Mouse (Mus musculus): ENCODE measurements at regions not wholly inside any gene's neighbourhood (a gene's known extent, or its start where the extent isn't known, plus 50 kb on each side); places are given as distances from the start of the nearest gene placed in this dataset.
A peak's percentile ranks its signal among the peaks of the same experiment; 100 is the strongest.

GRCm38 (mm10) chr13:35380224-35381009 lies 279.2 kb upstream of the Cdyl start:
- peak; percentile 69 for ATAC-seq (ENCODE audit: poor library complexity, severe bottlenecking)

DNA sequence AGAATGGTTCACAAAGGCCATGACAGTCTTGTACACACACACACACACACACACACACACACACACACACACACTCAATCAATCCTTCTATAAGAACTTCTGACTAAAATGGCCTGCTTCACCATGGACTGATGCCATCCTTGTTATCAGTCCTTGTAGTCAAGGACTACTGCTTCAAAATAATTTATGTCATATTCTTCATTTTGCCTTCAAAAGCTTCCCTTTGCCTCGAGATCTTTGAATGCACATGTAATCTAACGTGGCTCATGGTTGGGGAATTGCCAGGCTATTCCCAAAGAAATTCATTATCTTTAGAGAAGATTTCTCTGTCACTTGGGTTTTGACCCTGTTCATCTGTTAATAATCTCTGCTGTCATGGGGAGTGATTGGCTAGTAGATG lies 278.0 kb upstream of the Cdyl start:
- ATAC-seq (ENCODE audit: poor library complexity, severe bottlenecking) = no peak

DNA sequence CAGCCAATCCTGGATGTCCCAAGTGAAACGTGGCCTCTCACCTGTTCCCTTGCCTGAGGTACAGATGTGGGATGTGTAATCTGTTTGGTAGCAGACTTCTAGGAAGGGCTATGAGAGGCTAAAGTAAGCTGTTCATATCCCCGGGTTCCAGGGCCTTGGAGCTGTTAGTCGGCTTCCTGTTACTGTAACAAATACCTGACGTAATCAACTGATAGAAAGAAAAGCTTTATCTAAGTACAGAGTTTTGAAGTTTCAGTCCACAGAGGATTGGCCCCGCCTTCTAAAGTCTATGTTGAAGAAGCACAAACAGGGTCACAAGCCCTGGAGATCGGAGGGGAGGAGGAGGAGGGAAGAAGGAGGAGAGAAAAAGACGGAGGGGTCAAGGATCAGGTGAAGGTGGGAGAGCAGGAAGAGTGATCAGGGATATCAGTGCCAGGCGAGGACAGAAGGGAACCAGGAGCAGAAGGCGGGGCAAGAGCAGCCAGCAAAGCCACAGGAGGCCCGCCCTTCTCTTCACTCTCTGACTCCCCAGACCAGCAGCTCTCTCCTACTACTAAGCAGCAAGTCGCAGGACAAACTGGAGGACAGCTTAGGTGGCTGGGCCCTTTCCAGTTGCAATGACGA lies 276.5 kb upstream of the Cdyl start:
- peak; percentile 50; the same call in 1 of the 2 replicates for ATAC-seq (ENCODE audit: poor library complexity, severe bottlenecking)

- ATAC-seq (ENCODE audit: poor library complexity, severe bottlenecking) = no peak
Measured at GRCm38 (mm10) chr13:35383624-35384018, 276.0 kb upstream of the Cdyl start.

DNA sequence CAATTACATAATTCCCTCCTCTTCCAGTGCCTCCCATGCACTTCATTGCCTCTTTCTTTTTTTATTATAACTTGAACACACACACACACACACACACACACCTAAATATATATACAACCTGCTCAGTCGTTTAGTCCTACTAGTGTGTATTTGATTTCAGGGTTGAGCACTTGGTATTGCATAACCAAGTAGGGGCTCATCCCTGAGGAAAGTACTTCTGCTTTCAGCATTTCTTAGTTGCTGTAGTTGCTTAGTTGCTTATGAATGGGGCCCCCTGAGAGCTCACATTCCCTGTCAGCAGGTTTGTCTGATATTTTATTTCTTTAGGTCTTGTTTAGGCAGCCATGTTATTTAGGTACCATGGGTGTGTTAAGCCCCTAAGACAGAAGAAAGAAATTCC lies 271.3 kb upstream of the Cdyl start:
- ATAC-seq (ENCODE audit: poor library complexity, severe bottlenecking) = peak; percentile 62

GRCm38 (mm10) chr13:35389781-35390525 lies 269.7 kb upstream of the Cdyl start:
- 0 out of 2 replicates have a peak, but pooled peaks have one; percentile 28 for ATAC-seq (ENCODE audit: poor library complexity, severe bottlenecking)

DNA sequence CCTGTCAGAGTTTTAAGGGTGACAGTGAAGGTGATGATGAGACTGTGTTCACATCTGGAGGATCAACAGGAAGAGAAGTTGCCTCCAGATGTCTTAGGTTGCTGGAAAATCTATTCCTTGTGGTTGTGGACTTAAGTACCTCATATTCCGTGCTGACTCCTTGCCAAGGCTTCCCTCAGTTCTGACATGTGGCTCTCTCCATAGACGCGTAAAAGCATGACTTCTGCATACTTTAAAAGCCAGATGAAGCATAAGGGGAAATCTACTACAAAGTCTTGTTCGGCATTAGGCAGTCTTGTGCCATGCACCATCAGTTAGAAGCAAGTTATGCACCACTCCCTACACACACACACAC lies 269.1 kb upstream of the Cdyl start:
- no peak for ATAC-seq (ENCODE audit: poor library complexity, severe bottlenecking)

DNA sequence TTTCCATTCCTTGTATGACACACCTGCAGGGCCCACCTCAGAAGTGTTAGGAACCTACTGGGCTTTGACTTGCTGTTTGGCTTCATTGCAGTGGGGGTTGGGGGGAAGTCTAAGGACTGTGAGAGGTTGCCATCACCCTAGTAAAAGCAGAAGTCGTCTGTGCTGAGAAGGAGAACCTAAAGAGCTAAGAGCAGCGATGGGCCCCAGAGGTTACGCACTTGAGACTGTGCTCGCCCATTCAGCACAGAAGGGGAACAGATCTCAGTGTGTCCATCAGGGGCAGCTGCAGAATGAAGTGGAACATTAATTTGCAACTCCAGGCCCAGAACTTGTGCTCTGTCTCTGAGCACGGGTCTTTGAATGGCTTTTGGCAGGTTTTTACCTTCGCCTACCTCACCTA lies 267.5 kb upstream of the Cdyl start:
- peak; percentile 66 for ATAC-seq (ENCODE audit: poor library complexity, severe bottlenecking)

DNA sequence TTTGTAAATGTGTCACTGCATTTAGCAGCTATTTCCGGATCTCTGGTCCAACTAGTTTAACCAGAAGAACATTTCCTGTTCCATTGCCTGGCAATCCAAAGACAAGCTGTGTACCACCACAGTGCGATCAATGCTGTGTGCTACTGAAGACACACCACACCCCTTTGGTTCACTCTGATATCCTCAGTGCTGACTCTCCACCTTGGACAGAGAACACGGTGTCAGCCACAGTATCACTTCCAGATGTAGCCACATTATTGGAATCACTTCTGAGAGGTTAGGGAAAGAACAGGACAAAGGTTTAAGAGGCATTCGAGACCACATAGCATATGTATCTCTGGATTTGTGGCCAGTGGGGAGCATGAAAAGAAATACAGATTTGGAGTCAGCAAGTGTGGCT lies 264.4 kb upstream of the Cdyl start:
- ATAC-seq (ENCODE audit: poor library complexity, severe bottlenecking) = no peak

DNA sequence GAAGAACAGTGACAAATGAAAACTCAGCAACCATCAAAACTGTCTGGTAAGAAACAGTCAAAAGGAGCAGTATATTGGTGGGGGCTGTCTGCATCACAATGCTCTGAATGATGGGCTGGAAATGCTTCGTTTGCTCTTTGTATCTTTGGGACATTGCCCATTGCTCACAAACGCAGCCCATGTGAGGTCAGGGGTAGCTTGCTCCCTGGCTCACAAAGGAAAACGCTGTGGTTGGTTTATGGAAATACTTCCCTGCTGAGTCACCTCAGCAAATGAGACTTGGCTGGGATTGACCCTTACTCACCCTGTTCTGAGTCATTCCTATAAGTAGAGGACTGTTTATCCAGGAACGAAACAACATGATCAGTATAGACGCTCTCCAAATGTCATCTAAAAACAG lies 264.0 kb upstream of the Cdyl start:
- no peak for ATAC-seq (ENCODE audit: poor library complexity, severe bottlenecking)

GRCm38 (mm10) chr13:35397166-35397565 lies 262.5 kb upstream of the Cdyl start:
- no peak for ATAC-seq (ENCODE audit: poor library complexity, severe bottlenecking)

DNA sequence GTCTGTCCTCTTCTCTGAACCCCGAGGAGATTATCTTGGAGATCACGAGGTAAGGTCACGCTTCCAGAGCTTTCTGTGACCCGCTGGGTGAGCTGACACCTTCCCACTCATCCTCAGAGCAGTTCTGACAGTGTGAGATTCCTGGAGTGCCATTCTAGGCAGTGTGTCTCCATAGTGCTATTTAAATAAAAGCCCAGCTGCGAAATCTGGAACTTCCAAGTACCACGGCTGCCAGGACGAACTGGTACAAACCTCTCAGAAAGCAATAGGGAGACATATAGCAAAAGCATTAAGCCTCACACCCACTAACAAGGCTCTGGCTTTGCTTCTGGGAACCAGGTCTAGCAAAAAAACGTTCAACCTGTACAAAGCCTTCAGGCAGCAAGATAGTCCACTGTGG lies 261.4 kb upstream of the Cdyl start:
- ATAC-seq (ENCODE audit: poor library complexity, severe bottlenecking) = no peak

- ATAC-seq (ENCODE audit: poor library complexity, severe bottlenecking) = no peak
Measured at GRCm38 (mm10) chr13:35402856-35403255, 256.8 kb upstream of the Cdyl start.

DNA sequence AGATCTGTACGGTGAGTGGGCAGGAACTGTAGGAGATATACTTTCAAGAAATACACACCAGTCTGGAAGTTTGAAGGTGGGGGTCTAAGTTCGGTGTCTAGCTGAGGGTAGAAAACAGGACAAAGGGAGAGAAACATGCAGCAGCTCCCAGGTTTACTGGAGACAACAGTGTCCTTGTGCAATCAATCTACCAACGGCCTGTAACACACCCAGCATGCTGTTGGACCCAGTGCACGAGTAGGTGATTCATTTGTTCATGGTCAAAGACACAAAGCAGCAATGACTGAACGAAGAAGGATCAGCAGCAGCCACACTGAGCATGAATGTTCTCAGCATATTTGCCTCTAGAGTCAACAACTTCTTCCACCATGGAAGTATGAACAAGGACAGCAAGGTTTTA lies 255.2 kb upstream of the Cdyl start:
- no peak for ATAC-seq (ENCODE audit: poor library complexity, severe bottlenecking)

GRCm38 (mm10) chr13:35405384-35405783 lies 254.2 kb upstream of the Cdyl start:
- ATAC-seq (ENCODE audit: poor library complexity, severe bottlenecking) = no peak

DNA sequence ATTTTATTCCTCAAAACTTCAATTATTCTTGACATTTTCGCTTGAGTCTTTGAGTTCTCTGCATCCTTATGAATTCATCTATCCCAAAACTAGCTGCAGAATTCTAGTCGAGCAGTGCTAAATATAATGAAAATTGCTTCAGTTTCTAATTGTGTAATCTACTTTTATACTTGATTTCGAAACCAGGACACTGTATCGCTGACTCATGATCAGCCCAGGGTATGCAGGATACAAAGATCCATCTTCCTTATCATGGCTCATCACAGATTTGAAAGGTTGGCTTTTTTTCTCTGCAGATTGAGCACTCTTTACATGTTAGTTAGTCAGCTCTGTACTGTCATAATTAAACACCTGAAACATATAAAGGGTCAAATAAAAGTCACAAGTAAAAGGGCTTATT lies 242.1 kb upstream of the Cdyl start:
- peak; percentile 57 for ATAC-seq (ENCODE audit: poor library complexity, severe bottlenecking)

DNA sequence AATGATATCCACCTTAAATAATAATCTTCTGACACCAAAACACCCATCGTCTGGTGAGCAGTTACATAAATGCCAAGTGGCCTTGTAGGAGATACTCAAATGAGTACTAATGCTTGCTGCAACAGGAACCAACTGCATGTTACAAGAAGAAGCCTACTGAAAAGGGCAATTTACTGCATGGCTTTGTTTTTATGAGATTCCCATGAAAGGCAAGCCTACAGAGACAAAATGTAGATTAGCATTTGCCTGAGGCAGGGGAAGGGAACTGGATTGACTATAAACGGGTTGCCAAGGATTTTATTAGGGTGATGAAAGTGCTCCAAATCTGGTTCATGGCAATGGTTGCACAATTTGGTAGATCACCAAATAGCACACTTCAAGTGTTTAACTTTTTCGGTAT lies 239.6 kb upstream of the Cdyl start:
- no peak for ATAC-seq (ENCODE audit: poor library complexity, severe bottlenecking)

- no peak for ATAC-seq (ENCODE audit: poor library complexity, severe bottlenecking)
Measured at GRCm38 (mm10) chr13:35426061-35426460, 233.6 kb upstream of the Cdyl start.

DNA sequence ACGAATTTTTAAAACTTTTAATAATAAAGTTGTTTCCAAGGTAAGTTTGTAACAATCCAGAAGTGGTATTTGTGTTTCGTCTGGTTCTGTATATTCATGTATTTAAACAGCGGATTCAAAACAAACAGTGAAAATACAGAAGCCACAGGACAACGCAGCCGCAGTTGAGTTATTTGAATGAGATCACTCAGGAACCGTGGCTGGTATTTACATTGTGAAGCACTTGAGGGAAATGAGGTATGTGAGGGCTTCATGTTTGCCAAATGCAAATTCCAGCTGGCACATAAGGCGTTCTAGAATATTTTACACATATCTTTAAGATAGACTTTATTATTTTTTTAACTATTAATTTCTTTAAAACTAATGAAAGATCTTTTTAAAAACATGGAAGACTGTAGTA lies 224.5 kb upstream of the Cdyl start:
- no peak for ATAC-seq (ENCODE audit: poor library complexity, severe bottlenecking)

- no peak for ATAC-seq (ENCODE audit: poor library complexity, severe bottlenecking)
Measured at GRCm38 (mm10) chr13:35447661-35448060, 212.0 kb upstream of the Cdyl start.

GRCm38 (mm10) chr13:35452420-35452819 lies 207.2 kb upstream of the Cdyl start:
- peak; percentile 90 for ATAC-seq (ENCODE audit: poor library complexity, severe bottlenecking)

Data from megakaryocyte, adult 5-6 weeks (primary cell).